Mouse (Mus musculus): ENCODE measurements at regions not wholly inside any gene's neighbourhood (a gene's known extent, or its start where the extent isn't known, plus 50 kb on each side); places are given as distances from the start of the nearest gene placed in this dataset.

GRCm38 (mm10) chr9:50000497-50001404 lies 202.0 kb upstream of the Ncam1 start:
- TF ChIP-seq CTCF (IDR thresholded peaks at IDR 0.05; ENCODE audit: borderline replicate concordance, extremely low read depth, insufficient read depth, insufficient read length) (no peak), POLR2A (IDR thresholded peaks at IDR 0.05; ENCODE audit: borderline replicate concordance, extremely low read depth, insufficient read depth, insufficient read length, poor library complexity, severe bottlenecking) (no peak)

All from brain, embryonic 14.5 days (tissue).